Mouse (Mus musculus) brain, embryonic 14.5 days (tissue): ENCODE data around the gene Pdk2.

Source experiments
- CTCF ChIP-seq: fragments of 200-500 bp; IDR thresholded peaks from 2 replicates; pipeline ENCODE4 v1.5.1; 2012; ENCODE audit warnings: inconsistent platforms, mild to moderate bottlenecking, moderate library complexity, borderline replicate concordance; ENCODE audit not compliant: insufficient read depth, insufficient read length; ENCODE audit errors: extremely low read depth
- POLR2A ChIP-seq: fragments of 200-500 bp; IDR thresholded peaks from 2 replicates; pipeline ENCODE4 v1.6.1; 2012; ENCODE audit warnings: mild to moderate bottlenecking, inconsistent platforms, borderline replicate concordance; ENCODE audit not compliant: poor library complexity, insufficient read depth, insufficient read length, severe bottlenecking; ENCODE audit errors: extremely low read depth

DNA sequence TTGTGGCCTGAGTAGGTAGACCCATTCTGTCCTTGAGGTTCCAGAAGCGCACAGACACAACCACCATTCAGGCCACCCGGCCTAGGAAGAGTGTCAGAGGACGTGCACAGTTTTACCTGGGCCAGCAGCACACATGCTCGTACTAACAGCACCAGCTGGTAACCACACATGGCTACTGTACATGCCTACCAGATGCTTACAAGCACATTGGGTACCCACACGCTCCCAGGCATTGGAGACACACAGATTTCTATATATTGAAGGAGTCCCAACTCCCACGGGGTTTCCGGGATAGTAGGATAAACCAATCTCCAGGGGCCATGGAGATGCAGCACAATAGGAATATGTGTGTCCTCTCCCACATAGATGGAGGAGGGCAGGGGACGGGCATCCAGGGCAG lies 38.4 kb downstream of the Pdk2 start:
- no peak for TF ChIP-seq POLR2A
- no peak for TF ChIP-seq CTCF
